Mouse (Mus musculus): Measurements from ENCODE around the gene Cryaa. TPM values are rescaled to one million over a fixed set of nuclear protein-coding genes. Genes with fewer than 3 reads are reported as not detected.

The Cryaa gene
- polyA plus RNA-seq, 1 experiment from 2014 or later = not detected

DNA sequence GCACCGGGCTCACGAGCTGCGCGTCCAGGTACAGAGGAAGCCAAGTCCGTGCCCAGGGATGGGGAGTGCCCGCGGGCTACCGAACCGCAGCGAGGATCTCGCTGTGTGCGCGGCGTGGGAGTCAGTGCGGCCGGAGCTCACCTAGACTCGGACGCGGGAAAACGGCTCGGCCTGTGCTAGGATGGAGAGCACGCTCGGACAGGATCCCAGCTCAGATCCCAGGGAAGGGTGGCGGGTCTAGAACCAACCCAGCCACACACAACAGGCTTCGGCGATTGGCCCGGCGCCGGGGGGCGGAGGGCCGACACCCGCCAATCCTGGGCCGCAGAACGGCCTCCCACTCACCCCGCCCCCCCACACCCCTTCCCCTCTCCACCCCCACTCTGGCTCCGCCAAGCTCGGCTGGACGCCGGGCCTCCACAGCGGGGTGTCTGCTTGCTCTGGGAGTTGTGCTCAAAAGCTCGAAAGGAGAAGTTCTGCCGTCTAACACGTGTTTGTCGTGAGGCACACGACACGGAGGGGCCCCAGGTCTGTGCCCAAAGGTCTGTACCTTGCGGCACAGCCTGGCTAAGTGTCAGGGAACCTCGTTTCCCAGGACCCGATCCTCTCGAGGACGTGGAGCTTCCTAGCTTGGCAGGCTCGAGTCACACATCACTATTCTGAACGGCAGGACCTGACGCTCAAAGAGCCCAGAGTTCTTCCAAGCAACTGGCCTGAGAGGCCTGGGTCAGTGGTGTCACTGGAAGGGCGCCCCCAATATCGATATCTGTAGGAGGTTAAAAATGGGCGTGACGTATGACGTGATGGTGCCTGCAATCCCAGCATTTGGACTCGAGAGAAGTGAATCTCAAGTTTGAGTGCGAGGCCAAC, 40.4 kb upstream of the Cryaa start, which contains the start of gene Cbs:
Gene Cbs (minus strand): TSS at position 297 of the 870 bp plus-strand sequence.
- 3% methylated on average over 56 of the region's 61 CpGs for WGBS
- no peaks in the 10 kb centered on the region for H3K36me3 ChIP-seq (ENCODE audit: control insufficient read depth, insufficient read depth, low read length)
- H3K4me2 ChIP-seq (ENCODE audit: low read length) = peak within 1 kb of the TSS; percentile 97
- peaks cover 17 to 23% of the 10 kb centered on the region in 2 experiments for H3K4me1 ChIP-seq (ENCODE audit: control insufficient read depth in 2 of 2, insufficient read depth in 2 of 2, low read length in 2 of 2)
- no peak within 1 kb of the TSS for H3K27ac ChIP-seq (replicated peaks in 1 of 2; ENCODE audit: control insufficient read depth in 1 of 2, insufficient read depth in 1 of 2, low read depth in 2 of 2, low read length in 2 of 2)
- peak within 1 kb of the TSS; percentile 45 to 49 for H3K4me3 ChIP-seq (ENCODE audit: control insufficient read depth in 1 of 2, insufficient read depth in 1 of 2, low read depth in 1 of 2, low read length in 2 of 2)
- H3K9me3 ChIP-seq (ENCODE audit: control insufficient read depth, low read length) = no peaks in the 10 kb centered on the region
- peak within 1 kb of the TSS; percentile 55 for H3K9ac ChIP-seq (ENCODE audit: low read length)
- H3K27me3 ChIP-seq (ENCODE audit: control insufficient read depth, insufficient read depth, low read length) = peaks cover 12% of the 10 kb centered on the region
- peak; percentile 87 for ATAC-seq (ENCODE audit: insufficient number of reproducible peaks, insufficient read depth, low FRiP score, low read depth)

- H3K9me3 ChIP-seq (ENCODE audit: control insufficient read depth, low read length) = no peaks in the 10 kb centered on the region
- 55% methylated on average over 9 of the region's 9 CpGs for WGBS
- no peak overlapping the region for H3K4me2 ChIP-seq (ENCODE audit: low read length)
- H3K27me3 ChIP-seq (ENCODE audit: control insufficient read depth, insufficient read depth, low read length) = peaks cover 12% of the 10 kb centered on the region
- no peaks in the 10 kb centered on the region for H3K36me3 ChIP-seq (ENCODE audit: control insufficient read depth, insufficient read depth, low read length)
- ATAC-seq (ENCODE audit: insufficient number of reproducible peaks, insufficient read depth, low FRiP score, low read depth) = no peak
- H3K4me3 ChIP-seq (ENCODE audit: control insufficient read depth in 1 of 2, insufficient read depth in 1 of 2, low read depth in 1 of 2, low read length in 2 of 2) = no peak overlapping the region
- no peak overlapping the region for H3K27ac ChIP-seq (replicated peaks in 1 of 2; ENCODE audit: control insufficient read depth in 1 of 2, insufficient read depth in 1 of 2, low read depth in 2 of 2, low read length in 2 of 2)
- H3K9ac ChIP-seq (ENCODE audit: low read length) = no peak overlapping the region; the same call in 1 of the 2 replicates
- peaks cover 17 to 23% of the 10 kb centered on the region in 2 experiments for H3K4me1 ChIP-seq (ENCODE audit: control insufficient read depth in 2 of 2, insufficient read depth in 2 of 2, low read length in 2 of 2)
These were observed 39.6 kb upstream of the Cryaa start for GRCm38 (mm10) chr17:31637866-31638570.

DNA sequence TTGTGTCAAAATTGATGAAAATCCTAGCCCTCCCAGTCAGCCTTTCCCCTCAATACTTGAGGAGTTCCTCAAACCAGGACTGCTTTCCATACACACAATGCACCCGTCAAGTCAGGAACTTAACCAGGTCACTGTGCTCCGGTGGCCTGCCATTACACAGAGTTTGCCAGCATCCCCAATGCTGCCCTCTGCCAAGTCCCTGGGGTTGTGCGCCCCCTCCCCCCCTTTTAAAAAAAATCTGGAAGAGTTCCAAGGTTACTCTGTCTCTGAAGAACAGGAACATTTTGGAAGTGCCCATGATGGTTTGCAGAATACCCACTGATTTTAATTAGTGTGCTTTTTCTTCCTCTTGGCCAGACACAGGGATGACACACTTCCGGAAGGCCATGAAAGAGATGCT, 38.0 kb upstream of the Cryaa start:
- Histone ChIP-seq H3K27ac (replicated peaks in 1 of 2; ENCODE audit: control insufficient read depth in 1 of 2, insufficient read depth in 1 of 2, low read depth in 2 of 2, low read length in 2 of 2) (no peak overlapping the region), H3K9me3 (ENCODE audit: control insufficient read depth, low read length) (no peaks in the 10 kb centered on the region)

GRCm38 (mm10) chr17:31642331-31642730, 35.3 kb upstream of the Cryaa start:
- Histone ChIP-seq H3K4me1 (ENCODE audit: control insufficient read depth in 2 of 2, insufficient read depth in 2 of 2, low read length in 2 of 2) (peaks cover 8 to 12% of the 10 kb centered on the region in 2 experiments; a peak in 3 of 4 replicates), H3K27ac (replicated peaks in 1 of 2; ENCODE audit: control insufficient read depth in 1 of 2, insufficient read depth in 1 of 2, low read depth in 2 of 2, low read length in 2 of 2) (no peak overlapping the region), H3K27me3 (ENCODE audit: control insufficient read depth, insufficient read depth, low read length) (no peaks in the 10 kb centered on the region), H3K9me3 (ENCODE audit: control insufficient read depth, low read length) (no peaks in the 10 kb centered on the region), H3K36me3 (ENCODE audit: control insufficient read depth, insufficient read depth, low read length) (peaks cover 18% of the 10 kb centered on the region), H3K9ac (ENCODE audit: low read length) (no peak overlapping the region), H3K4me3 (ENCODE audit: control insufficient read depth in 1 of 2, insufficient read depth in 1 of 2, low read depth in 1 of 2, low read length in 2 of 2) (no peak overlapping the region), H3K4me2 (ENCODE audit: low read length) (no peak overlapping the region)
- ATAC-seq (ENCODE audit: insufficient number of reproducible peaks, insufficient read depth, low FRiP score, low read depth) = no peak
- WGBS = 49% methylated on average over 8 of the region's 8 CpGs

More for the DNA sequence above, 38.0 kb upstream of the Cryaa start:
- no peak overlapping the region for H3K9ac ChIP-seq (ENCODE audit: low read length)
- ATAC-seq (ENCODE audit: insufficient number of reproducible peaks, insufficient read depth, low FRiP score, low read depth) = no peak
- H3K27me3 ChIP-seq (ENCODE audit: control insufficient read depth, insufficient read depth, low read length) = peaks cover 12% of the 10 kb centered on the region
- H3K4me2 ChIP-seq (ENCODE audit: low read length) = no peak overlapping the region
- no peaks in the 10 kb centered on the region for H3K36me3 ChIP-seq (ENCODE audit: control insufficient read depth, insufficient read depth, low read length)
- peaks cover 17 to 23% of the 10 kb centered on the region in 2 experiments for H3K4me1 ChIP-seq (ENCODE audit: control insufficient read depth in 2 of 2, insufficient read depth in 2 of 2, low read length in 2 of 2)
- 41% methylated on average over 4 of the region's 4 CpGs for WGBS
- H3K4me3 ChIP-seq (ENCODE audit: control insufficient read depth in 1 of 2, insufficient read depth in 1 of 2, low read depth in 1 of 2, low read length in 2 of 2) = no peak overlapping the region

- no peak overlapping the region for H3K9ac ChIP-seq (ENCODE audit: low read length)
- peaks cover 24% of the 10 kb centered on the region for H3K36me3 ChIP-seq (ENCODE audit: control insufficient read depth, insufficient read depth, low read length)
- WGBS = 65% methylated on average over 4 of the region's 4 CpGs
- H3K27me3 ChIP-seq (ENCODE audit: control insufficient read depth, insufficient read depth, low read length) = no peaks in the 10 kb centered on the region
- no peak for ATAC-seq (ENCODE audit: insufficient number of reproducible peaks, insufficient read depth, low FRiP score, low read depth)
- no peak overlapping the region for H3K4me3 ChIP-seq (ENCODE audit: control insufficient read depth in 1 of 2, insufficient read depth in 1 of 2, low read depth in 1 of 2, low read length in 2 of 2)
- peaks cover 2 to 10% of the 10 kb centered on the region in 2 experiments; a peak in 3 of 4 replicates for H3K4me1 ChIP-seq (ENCODE audit: control insufficient read depth in 2 of 2, insufficient read depth in 2 of 2, low read length in 2 of 2)
- no peak overlapping the region for H3K27ac ChIP-seq (replicated peaks in 1 of 2; ENCODE audit: control insufficient read depth in 1 of 2, insufficient read depth in 1 of 2, low read depth in 2 of 2, low read length in 2 of 2)
- no peaks in the 10 kb centered on the region for H3K9me3 ChIP-seq (ENCODE audit: control insufficient read depth, low read length)
- H3K4me2 ChIP-seq (ENCODE audit: low read length) = no peak overlapping the region
These were observed 34.7 kb upstream of the Cryaa start for GRCm38 (mm10) chr17:31642913-31643312.

- Histone ChIP-seq H3K9ac (ENCODE audit: low read length) (no peak overlapping the region), H3K27me3 (ENCODE audit: control insufficient read depth, insufficient read depth, low read length) (no peaks in the 10 kb centered on the region), H3K4me3 (ENCODE audit: control insufficient read depth in 1 of 2, insufficient read depth in 1 of 2, low read depth in 1 of 2, low read length in 2 of 2) (no peak overlapping the region), H3K4me1 (ENCODE audit: control insufficient read depth in 2 of 2, insufficient read depth in 2 of 2, low read length in 2 of 2) (0 out of 4 replicates have a peak, but pooled peaks cover 0 to 3% of the 10 kb centered on the region in 2 experiments), H3K27ac (replicated peaks in 1 of 2; ENCODE audit: control insufficient read depth in 1 of 2, insufficient read depth in 1 of 2, low read depth in 2 of 2, low read length in 2 of 2) (no peak overlapping the region), H3K9me3 (ENCODE audit: control insufficient read depth, low read length) (no peaks in the 10 kb centered on the region), H3K4me2 (ENCODE audit: low read length) (no peak overlapping the region), H3K36me3 (ENCODE audit: control insufficient read depth, insufficient read depth, low read length) (peaks cover 58% of the 10 kb centered on the region)
- ATAC-seq (ENCODE audit: insufficient number of reproducible peaks, insufficient read depth, low FRiP score, low read depth) = 0 out of 2 replicates have a peak, but pooled peaks have one; percentile 18
- 82% methylated on average over 5 of the region's 5 CpGs for WGBS
These were observed 31.2 kb upstream of the Cryaa start for GRCm38 (mm10) chr17:31646199-31647002.

- Histone ChIP-seq H3K36me3 (ENCODE audit: control insufficient read depth, insufficient read depth, low read length) (peaks cover 91% of the 10 kb centered on the region), H3K27me3 (ENCODE audit: control insufficient read depth, insufficient read depth, low read length) (no peaks in the 10 kb centered on the region), H3K9me3 (ENCODE audit: control insufficient read depth, low read length) (no peaks in the 10 kb centered on the region), H3K4me1 (ENCODE audit: control insufficient read depth in 2 of 2, insufficient read depth in 2 of 2, low read length in 2 of 2) (peaks cover 3 to 12% of the 10 kb centered on the region in 2 experiments), H3K27ac (replicated peaks in 1 of 2; ENCODE audit: control insufficient read depth in 1 of 2, insufficient read depth in 1 of 2, low read depth in 2 of 2, low read length in 2 of 2) (no peak overlapping the region), H3K4me3 (ENCODE audit: control insufficient read depth in 1 of 2, insufficient read depth in 1 of 2, low read depth in 1 of 2, low read length in 2 of 2) (no peak overlapping the region), H3K9ac (ENCODE audit: low read length) (no peak overlapping the region), H3K4me2 (ENCODE audit: low read length) (no peak overlapping the region)
- 64% methylated on average over 14 of the region's 14 CpGs for WGBS
- no peak for ATAC-seq (ENCODE audit: insufficient number of reproducible peaks, insufficient read depth, low FRiP score, low read depth)
These were observed 25.5 kb upstream of the Cryaa start for GRCm38 (mm10) chr17:31652152-31652551.
